ENCODE assay signal across 10 mouse cellular contexts in genomic region chr12:107969841-107970371, GRCm38 (mm10). TPM values are rescaled to one million over a fixed set of nuclear protein-coding genes. Genes with fewer than 3 reads are reported as not detected.
DNase-seq lines count a peak whose midpoint lies in the region; ATAC-seq lines count a peak whose summit lies in the region.
"Had no signal": no experiment of that assay in that cellular context is flagged by ENCODE, and none has a peak within 500 bp of the region (broad histone marks: within the 10 kb centered on the region; RNA-seq: fewer than 3 reads in every experiment).

No protein-coding gene starts in this region.

- peak; percentile 84 for DNase-seq in CD4-positive helper T cell, adult 2 months (ENCODE audit: low read depth, low spot score)
- DNase-seq in ZHBTc4 (ENCODE audit: low read depth, low spot score), result peak; percentile 80
- DNase-seq in hindbrain, embryonic 11.5 days (ENCODE audit: low spot score), result peak; percentile 51
- peak; percentile 45 for DNase-seq in limb, embryonic 11.5 days (ENCODE audit: low spot score)
- DNase-seq in lung, postnatal 10 days, result no peak
- no peak for DNase-seq in kidney, postnatal 10 days

- H3K36me3 ChIP-seq in hindbrain, embryonic 11.5 days (ENCODE audit: control insufficient read depth, insufficient read depth, low read length), result no peaks in the 10 kb centered on the region
- no peaks in the 10 kb centered on the region for H3K36me3 ChIP-seq in limb, embryonic 11.5 days (ENCODE audit: control insufficient read depth, insufficient read depth, low read length)
- H3K36me3 ChIP-seq: embryonic facial prominence, embryonic 12.5 days had no signal

- WGBS in hindbrain, embryonic 11.5 days, result 39% methylated on average over 18 of the region's 18 CpGs
- 44% methylated on average over 18 of the region's 18 CpGs for WGBS in limb, embryonic 11.5 days

- H3K27ac ChIP-seq in hindbrain, embryonic 11.5 days (ENCODE audit: low read depth, low read length), result no peak overlapping the region
- H3K27ac ChIP-seq in limb, embryonic 11.5 days (replicated peaks; ENCODE audit: low read depth, low read length), result no peak overlapping the region
- H3K27ac ChIP-seq: embryonic facial prominence, embryonic 12.5 days; stomach, postnatal 0 days had no signal

- no peak overlapping the region; the same call in 1 of the 2 replicates for H3K4me2 ChIP-seq in hindbrain, embryonic 11.5 days (replicated peaks; ENCODE audit: low read depth, low read length)
- no peak overlapping the region; the same call in 1 of the 2 replicates for H3K4me2 ChIP-seq in limb, embryonic 11.5 days (ENCODE audit: low read depth, severe bottlenecking)
- H3K4me2 ChIP-seq: embryonic facial prominence, embryonic 12.5 days had no signal

- peaks cover 13% of the 10 kb centered on the region for H3K4me1 ChIP-seq in hindbrain, embryonic 11.5 days (replicated peaks; ENCODE audit: control insufficient read depth, insufficient read depth, low read length)
- H3K4me1 ChIP-seq in limb, embryonic 11.5 days (ENCODE audit: control insufficient read depth, insufficient read depth, low read length), result peaks cover 65% of the 10 kb centered on the region

- H3K27me3 ChIP-seq in hindbrain, embryonic 11.5 days (ENCODE audit: control insufficient read depth, insufficient read depth, low read length), result no peaks in the 10 kb centered on the region
- H3K27me3 ChIP-seq in limb, embryonic 11.5 days (ENCODE audit: control insufficient read depth, insufficient read depth, low read length), result no peaks in the 10 kb centered on the region
- H3K27me3 ChIP-seq: embryonic facial prominence, embryonic 12.5 days had no signal

- H3K4me3 ChIP-seq in hindbrain, embryonic 11.5 days (ENCODE audit: low read depth, low read length), result no peak overlapping the region
- H3K4me3 ChIP-seq in limb, embryonic 11.5 days (ENCODE audit: low read depth, low read length), result no peak overlapping the region
- H3K4me3 ChIP-seq: embryonic facial prominence, embryonic 12.5 days had no signal

- H3K9me3 ChIP-seq in hindbrain, embryonic 11.5 days (ENCODE audit: control insufficient read depth, low read length), result no peaks in the 10 kb centered on the region
- no peaks in the 10 kb centered on the region for H3K9me3 ChIP-seq in limb, embryonic 11.5 days (ENCODE audit: control insufficient read depth, low read length)
- H3K9me3 ChIP-seq: embryonic facial prominence, embryonic 12.5 days had no signal

- peak; percentile 44 for ATAC-seq in hindbrain, embryonic 11.5 days (ENCODE audit: low FRiP score)
- no peak for ATAC-seq in limb, embryonic 11.5 days (ENCODE audit: insufficient number of reproducible peaks, low FRiP score, low TSS enrichment, low read depth)
- ATAC-seq in granulocyte monocyte progenitor cell, adult 5-6 weeks (replicated peaks; ENCODE audit: poor library complexity, severe bottlenecking), result no peak
- ATAC-seq in activated CD4-positive, CD25-positive, alpha-beta regulatory T cell, adult 4 months, result no peak

- H3K9ac ChIP-seq in hindbrain, embryonic 11.5 days (ENCODE audit: low read depth, low read length), result no peak overlapping the region
- no peak overlapping the region for H3K9ac ChIP-seq in limb, embryonic 11.5 days (ENCODE audit: low read length)
- H3K9ac ChIP-seq: embryonic facial prominence, embryonic 12.5 days had no signal

RNA-seq across cellular contexts. Expression of gene Bcl11b, which starts 33.5 kb away (rescaled TPM):
- polyA plus RNA-seq in hindbrain, embryonic 11.5 days (2014; fragmentation: Nextera tagmentation; extraction: Ambion mirVana), result 6.8 and 8.4 TPM in 2 replicates
- 8.7 and 12.3 TPM in 2 replicates for polyA plus RNA-seq in limb, embryonic 11.5 days (2014; fragmentation: Nextera tagmentation; extraction: Ambion mirVana)
- total RNA-seq in granulocyte monocyte progenitor cell, adult 5-6 weeks (2014; fragmentation: Nextera tagmentation), result not detected in 2 replicates
- total RNA-seq in granulocyte monocyte progenitor cell, adult 5-6 weeks (2017), result not detected in 2 replicates
- 10 to 100 TPM; 36.1 to 38.4 TPM for polyA plus RNA-seq in activated CD4-positive, CD25-positive, alpha-beta regulatory T cell, adult 4 months (2017; shearing (Covaris generic))

Comparison
In these comparisons a context has a peak if more than half of its experiments do, and no peak if none do; other contexts are left out.
1. DNase-seq: peak in CD4-positive helper T cell, adult 2 months (single experiment), ZHBTc4 (single experiment), hindbrain, embryonic 11.5 days (single experiment) and limb, embryonic 11.5 days (single experiment); none in lung, postnatal 10 days (single experiment) and kidney, postnatal 10 days (single experiment).